Mouse (Mus musculus) left cerebral cortex, adult 11 months (tissue): ENCODE results near the gene Rcn1.

ENCODE experiments used
- DNase-seq: peaks from one replicate; pipeline ENCODE4 v3.0.0; 2022; ENCODE audit warnings: low spot score

The Rcn1 gene

GRCm38 (mm10) chr2:105394375-105394774 is 4.7 kb downstream of the Rcn1 start:
- DNase-seq = no peak

GRCm38 (mm10) chr2:105392514-105392913 is 6.6 kb downstream of the Rcn1 start:
- no peak for DNase-seq

GRCm38 (mm10) chr2:105391414-105391784 is 7.7 kb downstream of the Rcn1 start:
- no peak for DNase-seq

GRCm38 (mm10) chr2:105390653-105391413 is 8.3 kb downstream of the Rcn1 start:
- DNase-seq = no peak

- no peak for DNase-seq
These were observed 9.9 kb downstream of the Rcn1 start for GRCm38 (mm10) chr2:105389007-105389890.

GRCm38 (mm10) chr2:105386418-105386817 is 12.7 kb downstream of the Rcn1 start:
- no peak for DNase-seq

GRCm38 (mm10) chr2:105384998-105385397 is 14.1 kb downstream of the Rcn1 start:
- no peak for DNase-seq

GRCm38 (mm10) chr2:105383063-105383462 is 16.1 kb downstream of the Rcn1 start:
- no peak for DNase-seq

- DNase-seq = no peak
These were observed 18.3 kb downstream of the Rcn1 start for GRCm38 (mm10) chr2:105380757-105381319.

GRCm38 (mm10) chr2:105379682-105380081 is 19.4 kb downstream of the Rcn1 start:
- DNase-seq = no peak

GRCm38 (mm10) chr2:105375705-105376104 is 23.4 kb downstream of the Rcn1 start:
- no peak for DNase-seq

GRCm38 (mm10) chr2:105375261-105375660 is 23.9 kb downstream of the Rcn1 start:
- DNase-seq = no peak

GRCm38 (mm10) chr2:105373658-105374057 is 25.5 kb downstream of the Rcn1 start:
- DNase-seq = no peak

GRCm38 (mm10) chr2:105372727-105373126 is 26.4 kb downstream of the Rcn1 start:
- DNase-seq = no peak

- no peak for DNase-seq
These were observed 27.0 kb downstream of the Rcn1 start for GRCm38 (mm10) chr2:105372156-105372555.

GRCm38 (mm10) chr2:105370698-105371097 is 28.4 kb downstream of the Rcn1 start:
- no peak for DNase-seq

GRCm38 (mm10) chr2:105370240-105370639 is 28.9 kb downstream of the Rcn1 start:
- no peak for DNase-seq

- DNase-seq = no peak
These were observed 31.5 kb downstream of the Rcn1 start for GRCm38 (mm10) chr2:105367623-105368022.

- no peak for DNase-seq
These were observed 41.1 kb downstream of the Rcn1 start for GRCm38 (mm10) chr2:105358040-105358439.

GRCm38 (mm10) chr2:105356791-105357190 is 42.3 kb downstream of the Rcn1 start:
- no peak for DNase-seq

- no peak for DNase-seq
These were observed 50.2 kb downstream of the Rcn1 start for GRCm38 (mm10) chr2:105348886-105349285.

- DNase-seq = no peak
These were observed 59.1 kb downstream of the Rcn1 start for GRCm38 (mm10) chr2:105339993-105340392.
